Mouse (Mus musculus) testis, adult 2 months (tissue): Measurements from ENCODE around the gene Olfr288. TPM values are rescaled to one million over a fixed set of nuclear protein-coding genes. Genes with fewer than 3 reads are reported as not detected.
A peak's percentile ranks its signal among the peaks of the same experiment; 100 is the strongest.

ENCODE experiments used
- H3K27ac ChIP-seq: fragments of 200-500 bp; 2 replicates; pipeline ENCODE4 v1.5.1; 2012; ENCODE audit warnings: low read depth, low read length; ENCODE audit not compliant: control insufficient read depth, insufficient read depth
- H3K27me3 ChIP-seq: fragments of 200-500 bp; 2 replicates; pipeline ENCODE4 v1.6.1; 2012; ENCODE audit warnings: mild to moderate bottlenecking, low read length, moderate library complexity; ENCODE audit not compliant: control insufficient read depth, insufficient read depth
- H3K36me3 ChIP-seq: fragments of 200-500 bp; 2 replicates; pipeline ENCODE4 v1.6.1; 2012; ENCODE audit warnings: mild to moderate bottlenecking, low read length; ENCODE audit not compliant: control insufficient read depth, insufficient read depth
- H3K4me1 ChIP-seq: fragments of 200-500 bp; 2 replicates; pipeline ENCODE4 v1.6.1; 2012; ENCODE audit warnings: low read length; ENCODE audit not compliant: control insufficient read depth, insufficient read depth
- H3K4me3 ChIP-seq: fragments of 200-500 bp; 2 replicates; pipeline ENCODE4 v1.5.1; 2012; ENCODE audit warnings: low read depth, mild to moderate bottlenecking, low read length, moderate library complexity, mixed read lengths; ENCODE audit not compliant: control insufficient read depth
- CTCF ChIP-seq: fragments of 200-500 bp; IDR thresholded peaks from 2 replicates; pipeline ENCODE4 v1.5.1; 2012; ENCODE audit warnings: low read depth, mild to moderate bottlenecking, inconsistent platforms, low read length, moderate library complexity; ENCODE audit not compliant: control insufficient read depth, insufficient read depth, insufficient replicate concordance
- POLR2A ChIP-seq: fragments of 200-500 bp; IDR thresholded peaks from 2 replicates; pipeline ENCODE4 v1.6.1; 2012; ENCODE audit warnings: low read depth, mild to moderate bottlenecking, inconsistent platforms, low read length, moderate library complexity; ENCODE audit not compliant: control insufficient read depth
- polyA plus RNA-seq: library from polyadenylated mRNA; depleted of rRNA; stranded (reverse); fragments of >200 nt; gene quantifications from 2 replicates; pipeline ENCODE4 v1.2.3, GENCODE M21; 2012

The Olfr288 gene
- polyA plus RNA-seq, 1 experiment: not detected

DNA sequence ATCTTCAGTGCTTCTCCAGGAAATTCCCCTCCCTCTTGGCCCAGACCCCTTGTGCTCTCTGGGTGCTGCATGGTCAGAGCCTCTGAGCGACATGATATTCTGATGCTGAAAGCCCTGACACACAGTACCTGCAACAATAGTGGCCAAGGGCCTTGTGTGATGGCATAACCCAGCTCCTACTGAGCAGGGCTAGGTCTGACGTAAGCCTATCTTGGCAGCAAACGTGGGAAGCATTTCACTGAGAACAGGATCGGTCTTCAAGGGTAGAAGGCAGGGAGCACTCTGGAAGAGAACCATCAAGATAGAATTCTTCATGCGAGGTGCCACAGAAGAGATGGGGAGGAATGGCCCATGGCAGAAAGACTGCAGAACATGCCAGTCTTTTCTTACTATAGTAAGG is 29.8 kb downstream of the Olfr288 start, which contains the start of gene Asb8:
Gene Asb8, minus strand, starts transcription at position 101 of the 400 bp plus-strand sequence.
- H3K27me3 ChIP-seq: no peaks in the 10 kb centered on the region

DNA sequence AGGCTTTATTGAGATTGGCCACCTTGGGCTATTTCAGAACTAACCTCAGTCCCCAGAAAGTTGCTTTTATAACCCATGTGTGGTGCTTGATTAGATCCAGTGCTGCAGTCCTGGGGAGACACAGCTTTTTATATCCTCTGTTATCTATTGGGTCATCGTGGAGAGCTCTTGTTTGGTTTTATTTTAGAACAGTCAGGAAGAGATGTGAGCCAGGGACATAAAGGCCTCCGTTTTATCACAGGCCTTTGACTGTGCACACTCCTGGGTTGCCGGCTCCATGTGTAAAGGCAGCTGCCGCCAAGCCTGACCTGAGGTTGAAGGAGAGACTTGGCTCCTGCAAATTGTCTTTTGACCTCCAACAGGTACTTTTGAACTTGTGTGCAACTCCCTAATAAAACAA is 32.8 kb downstream of the Olfr288 start:
- Histone ChIP-seq H3K4me3 (no peak overlapping the region), H3K27me3 (no peaks in the 10 kb centered on the region), H3K36me3 (no peaks in the 10 kb centered on the region), H3K4me1 (peaks cover under 1% of the 10 kb centered on the region; the same call in 1 of the 2 replicates), H3K27ac (no peak overlapping the region)
- TF ChIP-seq CTCF (no peak), POLR2A (no peak)

More for the DNA sequence above, 29.8 kb downstream of the Olfr288 start, which contains the start of gene Asb8:
- H3K4me3 ChIP-seq: peak within 1 kb of the TSS; percentile 78
- H3K36me3 ChIP-seq: no peaks in the 10 kb centered on the region
- H3K27ac ChIP-seq: no peak within 1 kb of the TSS
- TF ChIP-seq POLR2A: peak; percentile 30; the same call in 1 of the 2 replicates
- no peak for TF ChIP-seq CTCF
- H3K4me1 ChIP-seq: peaks cover 2% of the 10 kb centered on the region; the same call in 1 of the 2 replicates

DNA sequence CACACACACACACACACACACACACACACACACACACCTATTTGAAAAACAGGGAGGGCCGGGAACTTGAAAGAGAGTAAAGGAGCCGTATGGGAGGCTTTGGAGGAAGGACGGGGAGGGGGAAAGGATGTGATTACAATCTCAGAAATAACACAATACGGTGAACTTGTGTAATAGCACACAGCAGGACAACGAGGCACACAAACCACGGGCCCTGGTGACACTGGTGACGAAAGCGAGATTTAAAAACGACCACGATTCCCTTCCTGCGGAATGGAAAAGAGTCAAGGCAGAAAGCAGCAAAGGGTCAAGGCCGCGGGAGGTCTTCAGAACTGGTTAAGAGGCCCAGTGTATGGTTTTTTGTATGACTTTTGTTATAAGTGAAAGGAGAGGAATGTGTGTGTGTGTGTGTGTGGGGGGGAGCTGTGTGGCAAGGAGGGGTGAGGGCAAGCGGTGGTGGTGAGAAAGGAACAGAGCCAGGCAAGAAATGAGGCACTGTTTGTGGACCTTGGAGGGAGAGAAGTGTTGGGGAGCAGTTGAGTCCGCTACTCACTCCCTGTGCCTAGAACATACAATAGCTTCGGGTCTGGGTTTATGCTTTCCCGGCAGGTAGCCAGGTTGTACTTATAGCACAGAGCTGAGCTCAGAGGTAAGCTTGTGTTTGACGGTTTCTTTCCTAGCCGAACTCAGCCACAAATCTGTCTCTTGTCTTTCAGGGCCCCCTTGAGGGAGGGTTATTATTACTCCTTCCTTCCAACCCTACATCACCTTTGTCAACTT is 34.1 kb downstream of the Olfr288 start:
- H3K27ac ChIP-seq: no peak overlapping the region
- H3K4me1 ChIP-seq: no peaks in the 10 kb centered on the region
- H3K36me3 ChIP-seq: no peaks in the 10 kb centered on the region
- H3K4me3 ChIP-seq: no peak overlapping the region
- H3K27me3 ChIP-seq: no peaks in the 10 kb centered on the region
- TF ChIP-seq POLR2A (no peak), CTCF (no peak)

DNA sequence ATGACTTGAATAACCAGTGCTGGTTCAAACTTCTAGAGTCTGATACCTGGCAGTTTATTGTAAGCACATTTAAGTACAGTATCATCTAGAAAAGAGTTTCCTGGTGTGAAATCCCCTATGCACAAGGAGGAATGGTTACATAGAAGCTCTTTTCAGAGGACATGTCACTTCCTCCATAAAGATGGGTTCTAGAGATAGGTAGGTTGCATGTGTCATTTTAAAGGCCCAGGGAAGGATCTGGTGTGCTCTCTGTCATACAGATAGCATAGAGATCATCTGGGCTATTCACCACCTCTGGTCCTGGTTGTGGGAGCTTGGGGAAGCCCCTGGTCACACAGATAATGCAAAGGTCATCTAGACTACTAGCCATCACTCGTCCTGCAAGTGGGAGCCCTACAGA is 38.1 kb downstream of the Olfr288 start:
- no peak overlapping the region for H3K27ac ChIP-seq
- H3K27me3 ChIP-seq: no peaks in the 10 kb centered on the region
- H3K4me3 ChIP-seq: no peak overlapping the region
- H3K4me1 ChIP-seq: no peaks in the 10 kb centered on the region
- TF ChIP-seq POLR2A (no peak), CTCF (no peak)
- H3K36me3 ChIP-seq: no peaks in the 10 kb centered on the region

DNA sequence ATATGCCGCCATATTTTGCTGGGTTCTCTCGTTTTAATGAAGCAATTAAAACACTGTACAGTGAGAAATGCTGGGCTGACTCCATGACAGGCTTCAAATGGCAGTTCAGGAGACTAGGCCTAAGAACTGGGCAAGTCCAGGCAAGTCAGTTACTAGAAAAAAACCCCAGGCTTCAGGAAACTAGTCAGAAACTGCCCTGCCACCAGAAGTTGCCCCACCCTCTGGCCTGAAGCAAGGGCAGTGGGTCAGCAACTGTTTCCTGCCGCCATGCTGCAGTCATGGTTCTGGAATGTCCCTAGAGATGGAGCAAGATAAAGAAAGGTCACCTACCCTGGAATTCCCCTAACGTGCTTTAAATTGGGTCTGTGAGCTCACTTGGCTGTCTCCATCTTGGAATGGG is 39.4 kb downstream of the Olfr288 start:
- TF ChIP-seq POLR2A: no peak
- no peak for TF ChIP-seq CTCF
- Histone ChIP-seq H3K4me1 (no peaks in the 10 kb centered on the region), H3K27ac (no peak overlapping the region), H3K36me3 (no peaks in the 10 kb centered on the region), H3K4me3 (no peak overlapping the region), H3K27me3 (no peaks in the 10 kb centered on the region)

DNA sequence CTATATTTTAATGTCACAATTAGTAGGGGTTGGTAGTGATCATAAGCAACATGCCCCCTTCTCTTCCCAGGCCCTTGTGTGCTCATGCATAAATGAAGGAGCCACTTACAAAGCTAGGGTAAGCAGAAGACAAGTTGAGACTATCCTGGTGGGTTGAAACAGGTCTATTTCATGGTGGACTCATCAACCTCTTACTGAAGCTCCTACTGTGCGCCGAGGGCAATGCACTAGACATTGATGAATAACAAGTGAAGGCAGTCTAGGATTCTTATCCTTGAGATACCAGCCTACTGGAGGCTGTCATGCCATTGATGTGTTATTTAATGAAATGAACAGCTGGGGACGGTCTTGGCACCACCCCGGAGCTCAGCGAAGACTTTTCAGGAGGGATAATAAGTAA is 40.1 kb downstream of the Olfr288 start:
- Histone ChIP-seq H3K36me3 (no peaks in the 10 kb centered on the region), H3K27ac (no peak overlapping the region), H3K4me1 (no peaks in the 10 kb centered on the region), H3K27me3 (no peaks in the 10 kb centered on the region), H3K4me3 (no peak overlapping the region)
- TF ChIP-seq CTCF: no peak
- TF ChIP-seq POLR2A: no peak

DNA sequence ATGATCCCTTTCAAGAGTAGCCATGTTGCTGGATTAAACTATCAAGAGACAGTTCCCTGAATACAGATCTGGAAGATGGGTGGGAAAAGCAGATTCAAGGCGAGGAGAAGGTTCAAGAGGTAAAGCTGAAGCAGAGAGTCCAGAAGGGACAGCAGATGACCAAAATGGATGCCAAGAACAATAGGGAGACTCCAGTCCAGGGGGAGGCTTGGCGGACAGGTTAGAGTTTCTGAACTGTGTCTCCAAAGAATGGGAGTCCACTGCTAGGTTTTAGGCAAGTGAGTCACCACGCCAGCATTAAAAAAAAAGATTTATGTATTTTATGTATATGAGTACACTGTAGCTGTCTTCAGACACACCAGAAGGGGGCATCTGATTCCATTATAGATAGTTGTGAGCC is 40.7 kb downstream of the Olfr288 start:
- no peak overlapping the region for H3K4me3 ChIP-seq
- H3K36me3 ChIP-seq: no peaks in the 10 kb centered on the region
- no peaks in the 10 kb centered on the region for H3K27me3 ChIP-seq
- no peaks in the 10 kb centered on the region for H3K4me1 ChIP-seq
- TF ChIP-seq CTCF (no peak), POLR2A (no peak)
- no peak overlapping the region for H3K27ac ChIP-seq

DNA sequence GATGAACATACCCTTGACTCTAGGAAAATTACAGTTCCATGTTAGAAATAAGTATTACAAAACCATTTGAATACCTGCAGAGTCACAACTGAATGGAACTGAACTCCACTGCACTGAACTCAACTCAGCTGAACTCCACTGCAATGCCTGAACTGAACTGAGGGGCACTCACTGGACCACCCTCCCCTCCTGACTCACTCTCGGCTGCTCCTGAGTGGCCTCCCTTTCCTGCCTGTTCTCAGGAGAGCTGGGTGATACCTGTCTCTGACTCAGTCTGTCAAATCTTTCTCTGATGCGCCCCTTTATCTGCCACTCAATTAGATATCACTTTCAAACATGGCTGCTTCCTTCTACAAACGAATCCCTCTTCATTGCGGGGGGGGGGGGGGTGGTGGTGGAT is 41.2 kb downstream of the Olfr288 start:
- TF ChIP-seq POLR2A (no peak), CTCF (no peak)
- Histone ChIP-seq H3K4me1 (no peaks in the 10 kb centered on the region), H3K27ac (no peak overlapping the region), H3K4me3 (no peak overlapping the region), H3K27me3 (no peaks in the 10 kb centered on the region), H3K36me3 (no peaks in the 10 kb centered on the region)
